Mouse (Mus musculus) thymus, postnatal 0 days (tissue): ENCODE results near the gene Prss48. TPM values are rescaled to one million over a fixed set of nuclear protein-coding genes. Genes with fewer than 3 reads are reported as not detected.
"Not testable (repeated sequence)": the region's sequence is repeated elsewhere in the genome, so short reads cannot be mapped to it uniquely, and the experiment has no call there.

Experiments used
- DNase-seq: peaks from one replicate; pipeline ENCODE4 v3.0.0-alpha.2; 2015; ENCODE audit warnings: low spot score
- polyA plus RNA-seq: library from polyadenylated mRNA; unstranded; fragments of >200 nt; fragmentation: Nextera tagmentation; extraction: Ambion mirVana; gene quantifications from 2 replicates; pipeline ENCODE4 v1.2.1, GENCODE M21; 2015

Gene Prss48
- polyA plus RNA-seq, 1 experiment from 2014 or later: not detected

GRCm38 (mm10) chr3:86004751-86005150, 2.5 kb upstream of the Prss48 start:
- no peak for DNase-seq

GRCm38 (mm10) chr3:86002940-86003339, 649 bp upstream of the Prss48 start:
- no peak for DNase-seq

GRCm38 (mm10) chr3:86001271-86001670, 1.0 kb downstream of the Prss48 start:
- DNase-seq: no peak

GRCm38 (mm10) chr3:85994645-85995044, 7.6 kb downstream of the Prss48 start:
- DNase-seq: no peak

GRCm38 (mm10) chr3:85993744-85994143, 8.5 kb downstream of the Prss48 start:
- no peak for DNase-seq

GRCm38 (mm10) chr3:85991802-85992156, 10.5 kb downstream of the Prss48 start:
- DNase-seq: no peak

- DNase-seq: no peak
Observed at GRCm38 (mm10) chr3:85991140-85991801, 11.0 kb downstream of the Prss48 start.

GRCm38 (mm10) chr3:85987225-85987624, 15.1 kb downstream of the Prss48 start:
- DNase-seq: no peak

- no peak for DNase-seq
Observed at GRCm38 (mm10) chr3:85984537-85984936, 17.8 kb downstream of the Prss48 start.

- not testable (repeated sequence) for DNase-seq
Observed at GRCm38 (mm10) chr3:85981761-85982160, 20.5 kb downstream of the Prss48 start.

- no peak for DNase-seq
Observed at GRCm38 (mm10) chr3:85980036-85980435, 22.3 kb downstream of the Prss48 start.

GRCm38 (mm10) chr3:85974451-85974850, 27.8 kb downstream of the Prss48 start:
- DNase-seq: no peak

- no peak for DNase-seq
Observed at GRCm38 (mm10) chr3:85973376-85974140, 28.7 kb downstream of the Prss48 start.

- DNase-seq: no peak
Observed at GRCm38 (mm10) chr3:85971599-85971975, 30.7 kb downstream of the Prss48 start.

GRCm38 (mm10) chr3:85970742-85971598, 31.3 kb downstream of the Prss48 start, which contains the start of gene Sh3d19:
Sh3d19 (plus strand) TSS chr3:85971109.
- no peak for DNase-seq

- DNase-seq: no peak
Observed at GRCm38 (mm10) chr3:85969040-85969439, 33.3 kb downstream of the Prss48 start.

GRCm38 (mm10) chr3:85965479-85965878, 36.8 kb downstream of the Prss48 start:
- DNase-seq: no peak

- DNase-seq: no peak
Observed at GRCm38 (mm10) chr3:85961134-85961533, 41.2 kb downstream of the Prss48 start.

- DNase-seq: no peak
Observed at GRCm38 (mm10) chr3:85959669-85960068, 42.6 kb downstream of the Prss48 start.

- no peak for DNase-seq
Observed at GRCm38 (mm10) chr3:85955704-85956103, 46.6 kb downstream of the Prss48 start.

GRCm38 (mm10) chr3:85955269-85955668, 47.0 kb downstream of the Prss48 start:
- no peak for DNase-seq
